In genomic region chr7:121529023-121529422, GRCm38 (mm10) we compare ENCODE assay signal across 16 mouse cellular contexts.
"Had no signal": no experiment of that assay in that cellular context is flagged by ENCODE, and none has a peak within 500 bp of the region (broad histone marks: within the 10 kb centered on the region; RNA-seq: fewer than 3 reads in every experiment).

No protein-coding gene starts in this region.

- H3K4me1 ChIP-seq: midbrain, embryonic 12.5 days had no signal

- H3K27ac ChIP-seq: midbrain, embryonic 10.5 days; midbrain, embryonic 12.5 days; neural tube, embryonic 13.5 days; neural tube, embryonic 15.5 days had no signal

- H3K4me2 ChIP-seq: lung, embryonic 14.5 days; midbrain, embryonic 12.5 days; neural tube, embryonic 13.5 days; neural tube, embryonic 15.5 days had no signal

- H3K27me3 ChIP-seq: midbrain, embryonic 12.5 days; neural tube, embryonic 13.5 days; neural tube, embryonic 15.5 days had no signal

- H3K36me3 ChIP-seq: midbrain, embryonic 10.5 days; midbrain, embryonic 12.5 days; neural tube, embryonic 13.5 days; neural tube, embryonic 15.5 days had no signal

- H3K9ac ChIP-seq: lung, embryonic 14.5 days; midbrain, embryonic 12.5 days; neural tube, embryonic 13.5 days; neural tube, embryonic 15.5 days had no signal

- ATAC-seq: midbrain, embryonic 16.5 days had no signal

- H3K4me3 ChIP-seq: midbrain, embryonic 10.5 days; midbrain, embryonic 12.5 days; myocyte; neural tube, embryonic 13.5 days; neural tube, embryonic 15.5 days had no signal

- H3K9me3 ChIP-seq: midbrain, embryonic 10.5 days; midbrain, embryonic 12.5 days; neural tube, embryonic 13.5 days; neural tube, embryonic 15.5 days had no signal

- DNase-seq: lung, adult 18-20 months; lung, embryonic 14.5 days; lung, postnatal 10 days; lung, postnatal 4 days; midbrain, embryonic 14.5 days; retina, postnatal 1 day; spleen, adult 18-20 months; thymus, adult 18-20 months; thymus, postnatal 14 days; thymus, postnatal 36 days had no signal
